Mouse (Mus musculus) cerebellum, postnatal 14 days (tissue): Measurements from ENCODE around the gene Rpusd4.

Experiments used
- DNase-seq, 2 experiments: peaks; one replicate each; pipeline ENCODE4 v3.0.0; 2021; ENCODE audit warnings: mixed read lengths in 2 of 2

Gene Rpusd4

DNA sequence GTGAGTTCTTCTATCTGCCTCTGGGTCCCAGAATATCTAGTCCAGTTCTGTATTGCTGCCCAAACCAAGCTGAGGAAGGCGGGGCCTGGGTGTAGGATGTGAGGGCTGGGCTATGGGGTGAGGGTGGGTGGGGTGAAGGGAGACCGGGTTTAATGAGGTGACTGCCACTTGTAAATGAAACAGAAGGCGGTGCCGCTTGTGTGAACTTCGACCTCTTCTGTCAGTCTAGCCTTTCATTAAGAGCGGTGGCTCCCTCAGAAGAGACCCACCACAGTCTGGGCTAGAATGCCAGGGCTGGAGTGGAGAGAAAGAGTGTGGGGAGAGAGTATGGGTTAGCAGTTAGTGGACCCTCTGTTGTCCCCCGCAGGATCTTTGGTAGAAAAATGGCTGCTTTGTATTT lies 22.3 kb downstream of the Rpusd4 start:
- DNase-seq: no peak

DNA sequence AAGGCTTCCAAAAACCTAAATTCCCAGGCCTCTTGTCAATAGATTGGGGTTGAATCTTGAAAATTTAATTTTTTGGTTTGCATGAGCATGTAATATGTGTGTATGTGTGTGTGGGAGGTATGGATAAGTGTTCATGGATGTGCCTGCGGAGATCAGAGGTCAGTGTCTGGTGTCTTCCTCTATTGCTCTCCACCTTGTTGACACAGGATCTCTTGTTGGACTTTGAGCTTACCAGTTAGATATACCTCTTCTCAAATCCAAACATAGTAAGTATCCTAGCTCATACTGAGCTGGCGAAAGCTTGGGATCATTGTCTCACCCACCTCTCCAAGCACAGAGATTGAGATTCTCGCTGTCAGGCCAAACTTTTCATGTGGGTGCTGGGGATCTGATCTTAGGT lies 22.8 kb downstream of the Rpusd4 start:
- no peak for DNase-seq

DNA sequence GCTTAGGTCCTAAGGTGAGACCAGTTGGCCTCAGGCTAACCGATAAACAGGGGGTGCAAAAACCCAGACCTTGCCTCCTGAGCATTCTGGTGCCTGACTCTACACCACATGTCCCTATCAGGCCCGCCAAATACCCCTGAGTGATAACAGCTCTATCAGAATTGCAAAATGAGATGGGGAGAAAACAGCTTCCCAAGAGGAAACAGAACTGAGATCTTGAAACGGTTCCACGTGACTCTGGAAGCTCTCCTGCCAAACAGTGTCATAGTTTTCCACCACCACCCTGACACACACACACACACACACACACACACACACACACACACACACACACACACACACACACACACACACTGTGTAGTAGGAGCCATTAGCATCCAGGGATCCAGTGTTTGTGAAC lies 23.3 kb downstream of the Rpusd4 start:
- no peak for DNase-seq

DNA sequence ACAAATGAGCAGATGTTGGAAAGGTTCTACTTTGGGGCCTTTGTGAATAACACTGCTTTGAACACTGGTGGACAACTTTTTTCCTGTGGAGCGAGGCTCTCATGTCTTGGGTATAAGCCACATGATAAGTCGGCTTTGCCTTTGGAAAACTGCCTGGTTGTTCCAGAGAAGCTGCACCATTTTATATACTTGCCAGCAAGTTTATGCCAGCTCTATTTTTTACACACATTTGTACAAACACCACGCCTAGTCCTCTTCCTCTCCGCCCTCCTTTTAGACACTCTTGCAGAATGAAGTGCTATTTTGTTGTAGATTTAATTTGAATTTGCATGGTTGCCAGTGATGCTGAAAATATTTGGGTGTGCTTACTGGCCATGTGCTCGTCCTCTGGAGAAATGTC lies 25.8 kb downstream of the Rpusd4 start:
- DNase-seq: no peak

DNA sequence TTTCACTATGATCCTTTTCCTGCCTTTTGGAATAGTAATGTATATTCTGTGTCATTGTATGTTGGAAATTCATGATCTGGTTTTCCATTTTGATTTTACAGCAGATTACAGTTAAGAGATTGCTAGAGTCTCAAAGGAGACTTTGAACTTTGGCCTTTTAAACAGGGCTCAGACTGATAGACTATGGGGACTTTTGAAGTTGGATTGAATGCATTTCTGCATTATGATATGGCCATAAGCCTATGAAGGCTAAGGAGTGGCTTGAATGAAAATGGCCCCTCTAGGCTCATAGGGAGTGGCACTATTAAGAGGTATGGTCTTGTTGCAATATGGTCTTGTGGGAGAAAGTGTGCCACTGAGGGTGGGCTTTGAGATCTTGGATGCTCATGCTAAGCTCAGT lies 30.1 kb downstream of the Rpusd4 start:
- DNase-seq: no peak

DNA sequence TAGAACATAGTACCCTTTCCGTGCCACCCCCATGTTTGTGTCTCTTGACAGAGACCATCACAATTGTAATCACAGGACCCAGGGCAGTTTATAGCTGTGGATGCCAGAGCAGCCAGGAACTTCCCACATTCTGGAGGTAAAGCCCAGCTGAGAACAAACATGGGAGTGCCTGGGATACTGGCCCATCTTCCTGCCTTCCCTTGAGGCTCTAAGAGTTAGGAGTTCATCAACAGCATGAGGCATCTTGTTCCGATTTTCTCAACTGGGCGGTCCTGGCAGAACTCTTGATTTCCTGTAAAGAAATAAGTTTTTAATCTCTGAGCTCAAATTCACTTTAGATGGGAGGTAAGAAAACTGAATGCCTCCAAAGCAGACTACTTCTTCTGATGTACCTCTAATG lies 34.5 kb downstream of the Rpusd4 start:
- no peak for DNase-seq

DNA sequence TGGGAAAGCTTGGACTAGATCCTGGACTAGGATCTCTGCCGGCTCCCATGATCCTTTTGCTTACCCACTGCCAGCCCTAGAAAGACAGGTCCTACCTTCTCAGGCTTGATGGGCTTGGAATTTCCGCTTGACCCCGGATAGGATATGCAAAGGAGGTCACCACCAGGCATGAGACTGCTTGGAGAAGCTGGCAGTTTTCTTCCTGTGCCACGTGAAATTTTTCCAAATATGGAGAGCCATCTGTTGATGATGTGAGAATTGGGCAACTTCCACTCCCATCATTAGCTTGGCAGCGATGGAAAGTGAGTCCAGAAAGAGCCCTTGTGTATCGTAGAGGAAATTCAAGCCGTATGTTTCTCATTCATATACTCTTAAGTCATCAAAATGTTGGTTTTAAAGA lies 39.8 kb downstream of the Rpusd4 start:
- peak; percentile 53 to 73 for DNase-seq

DNA sequence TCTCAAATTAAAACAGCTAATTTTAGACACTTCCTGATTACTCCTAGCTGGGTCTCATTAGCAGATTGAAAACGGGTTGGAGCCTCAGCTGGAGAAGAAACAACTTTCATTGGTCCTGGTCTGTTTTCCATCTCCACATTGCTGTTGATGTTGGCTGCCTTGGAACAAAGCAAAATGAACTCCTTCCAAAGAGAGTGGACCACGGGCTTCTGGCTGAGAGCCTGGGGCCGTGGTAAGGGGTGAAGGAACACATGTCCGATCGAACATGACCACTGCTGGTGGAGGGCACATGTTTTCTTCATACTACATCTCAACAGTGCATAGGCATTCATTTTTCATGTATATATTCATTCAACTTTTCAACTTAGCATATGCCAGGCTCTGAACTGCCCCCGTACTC lies 42.7 kb downstream of the Rpusd4 start:
- DNase-seq: no peak

DNA sequence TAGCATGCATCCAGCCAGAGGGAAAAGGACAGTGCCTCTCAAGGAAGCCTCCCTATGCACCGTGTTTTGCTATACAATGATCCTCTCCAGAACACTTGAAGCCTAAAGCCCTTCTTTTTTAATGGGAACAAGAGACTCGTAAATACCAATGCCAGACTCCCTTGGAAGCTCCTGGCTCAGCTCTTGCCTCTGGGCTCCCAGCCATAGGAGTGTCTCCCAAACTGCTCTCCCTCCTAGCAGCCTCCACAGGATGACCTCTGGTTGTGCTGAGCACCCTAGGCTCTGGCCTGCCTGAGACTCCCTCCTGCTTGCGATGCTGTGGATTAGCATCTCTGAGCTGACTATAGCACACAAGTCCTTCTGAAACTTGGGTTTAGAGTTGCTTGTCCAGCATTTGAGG lies 44.9 kb downstream of the Rpusd4 start:
- DNase-seq: peak; percentile 58 to 76

DNA sequence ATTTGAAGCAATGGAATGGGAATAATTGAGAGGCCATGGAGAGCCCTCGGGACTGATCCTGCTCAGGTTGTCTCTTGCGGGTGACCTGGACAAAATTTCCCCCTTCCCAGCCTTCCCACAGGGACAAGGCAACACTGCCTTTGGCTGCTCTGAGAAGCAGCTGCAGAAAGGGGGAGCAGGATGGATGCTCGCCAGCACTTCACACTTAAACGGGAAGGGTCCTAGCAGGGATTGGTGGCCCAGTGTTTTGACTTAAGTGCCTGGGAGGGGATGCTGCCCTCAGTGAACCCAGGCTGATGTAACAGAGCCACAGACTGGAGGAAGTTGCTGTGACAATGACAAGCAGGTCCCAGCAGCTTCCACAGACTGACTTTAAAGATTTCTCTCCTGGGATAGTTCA lies 45.9 kb downstream of the Rpusd4 start:
- no peak for DNase-seq

DNA sequence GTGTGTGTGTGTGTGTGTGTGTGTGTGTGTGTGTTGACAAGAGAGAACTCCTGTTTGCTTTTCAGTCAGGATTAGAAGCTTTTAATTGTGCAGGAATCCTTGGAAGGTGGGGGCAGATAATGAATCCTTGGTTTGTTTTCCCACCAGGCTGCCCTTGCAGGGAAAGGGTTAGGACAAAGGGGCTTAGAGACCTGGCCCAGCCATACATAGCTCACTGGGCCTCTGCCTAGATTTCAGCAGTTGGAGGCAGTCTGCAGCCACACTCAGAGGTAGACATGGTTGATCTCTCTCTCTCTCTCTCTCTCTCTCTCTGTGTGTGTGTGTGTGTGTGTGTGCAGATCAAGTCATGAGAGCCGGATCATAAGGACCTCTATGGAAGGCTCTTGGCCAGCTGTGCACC lies 46.6 kb downstream of the Rpusd4 start:
- no peak for DNase-seq

DNA sequence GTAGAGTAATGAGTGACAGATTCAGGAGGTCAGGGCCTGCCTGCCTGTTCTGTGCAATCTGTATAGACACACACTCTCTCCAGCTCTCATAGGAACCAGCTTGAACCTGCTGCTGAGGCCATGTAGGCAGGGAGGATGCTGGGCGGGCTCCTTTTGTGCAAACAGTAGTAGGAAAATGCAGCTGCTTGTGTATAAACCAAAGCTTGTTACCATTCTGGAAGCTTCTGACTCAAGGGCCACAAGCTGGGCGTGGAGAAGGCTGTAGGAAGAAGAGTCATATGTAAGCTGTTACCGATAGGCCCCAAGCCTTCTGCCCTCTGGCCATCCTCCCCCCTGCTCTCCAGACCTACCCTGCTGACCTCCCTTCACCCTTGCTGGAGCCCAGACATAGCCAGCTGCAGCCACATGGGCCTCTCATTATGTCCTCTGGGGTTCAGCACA lies 49.1 kb downstream of the Rpusd4 start:
- no peak for DNase-seq

DNA sequence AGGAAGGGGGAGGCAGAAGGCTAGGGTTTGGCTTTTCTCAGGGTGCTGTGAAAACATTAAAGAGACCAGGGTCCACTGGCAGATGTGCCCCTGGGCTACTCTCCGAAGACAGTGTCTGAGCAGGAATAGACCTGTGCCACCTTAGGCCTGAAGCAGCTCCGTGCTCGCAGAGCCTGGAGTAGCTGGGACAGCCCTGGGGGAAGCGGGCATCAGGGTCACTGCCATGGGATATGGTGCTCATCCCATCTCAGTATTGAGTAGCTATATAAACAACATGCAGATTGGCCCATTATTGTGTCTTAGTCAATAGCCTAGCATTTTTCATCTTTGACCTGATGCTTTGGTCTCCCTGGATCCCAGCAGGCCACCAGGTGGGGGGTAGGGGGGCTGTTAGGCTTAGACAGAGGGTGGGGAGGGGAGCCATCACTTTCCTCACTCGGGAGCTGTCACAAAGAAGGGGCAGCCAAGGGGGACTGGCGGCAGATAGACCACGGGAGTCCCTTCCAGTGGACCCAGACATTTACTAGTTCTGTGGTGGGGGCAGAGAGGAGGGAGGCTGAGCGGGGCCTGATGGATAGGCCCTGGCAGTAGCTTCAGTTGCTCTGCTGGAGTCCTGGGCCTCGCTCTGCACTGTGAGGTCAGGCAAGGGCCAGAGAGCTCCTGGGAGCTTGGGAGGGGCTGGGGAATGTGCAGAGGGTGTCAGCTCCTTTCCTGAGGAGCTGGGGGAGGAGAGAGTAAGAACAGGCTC lies 49.7 kb downstream of the Rpusd4 start:
- DNase-seq: no peak

DNA sequence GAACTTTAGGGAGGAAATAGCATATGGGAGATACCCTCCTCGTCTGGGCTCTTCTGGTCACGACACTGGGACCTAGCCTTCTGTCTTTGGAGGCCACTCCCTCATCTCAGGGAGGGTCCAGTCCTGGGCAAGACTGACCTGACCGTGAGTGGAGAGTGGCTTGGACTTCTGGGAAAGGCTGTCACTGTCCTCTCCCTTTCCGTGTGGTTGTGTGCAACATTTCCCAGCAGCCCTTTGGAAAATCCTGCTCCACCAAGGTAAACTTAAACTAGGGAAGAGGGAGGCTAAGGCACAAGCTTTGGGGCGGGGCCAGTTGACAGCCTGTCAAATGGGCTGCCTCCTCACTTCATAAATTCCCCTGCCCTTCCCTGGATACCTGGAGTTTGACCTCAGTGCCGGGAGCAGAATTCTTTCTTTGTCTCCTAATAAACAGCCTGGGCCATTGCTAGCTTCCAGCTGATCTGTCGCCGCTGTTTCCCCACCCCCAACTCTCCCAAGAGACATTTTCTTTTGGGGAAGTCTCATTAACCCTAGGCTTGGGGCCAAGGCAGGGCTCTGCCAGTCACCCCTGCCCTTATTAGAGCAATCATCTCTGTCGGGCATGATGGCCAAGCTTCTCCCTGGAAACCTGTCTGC lies 51.0 kb downstream of the Rpusd4 start:
- DNase-seq: no peak

DNA sequence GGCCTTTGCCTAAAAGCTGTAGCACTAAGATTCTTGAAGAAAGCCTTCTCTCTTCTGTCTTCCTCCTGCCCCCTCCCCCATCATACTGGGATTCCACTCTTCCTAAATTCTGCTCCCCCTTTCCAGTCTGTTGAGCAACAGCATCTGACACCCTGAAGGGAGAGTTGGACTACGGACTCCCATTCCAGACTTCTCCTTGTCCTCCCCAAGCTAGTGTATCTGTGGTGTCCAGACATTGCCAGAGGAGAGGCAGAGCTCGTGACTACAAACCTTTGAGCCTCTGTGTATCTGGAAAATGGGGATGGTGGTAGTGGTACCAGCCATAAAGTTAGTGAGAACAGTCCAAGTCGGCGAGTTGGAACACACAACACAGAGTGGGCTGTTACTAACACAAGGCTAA lies 52.6 kb downstream of the Rpusd4 start:
- DNase-seq: no peak

DNA sequence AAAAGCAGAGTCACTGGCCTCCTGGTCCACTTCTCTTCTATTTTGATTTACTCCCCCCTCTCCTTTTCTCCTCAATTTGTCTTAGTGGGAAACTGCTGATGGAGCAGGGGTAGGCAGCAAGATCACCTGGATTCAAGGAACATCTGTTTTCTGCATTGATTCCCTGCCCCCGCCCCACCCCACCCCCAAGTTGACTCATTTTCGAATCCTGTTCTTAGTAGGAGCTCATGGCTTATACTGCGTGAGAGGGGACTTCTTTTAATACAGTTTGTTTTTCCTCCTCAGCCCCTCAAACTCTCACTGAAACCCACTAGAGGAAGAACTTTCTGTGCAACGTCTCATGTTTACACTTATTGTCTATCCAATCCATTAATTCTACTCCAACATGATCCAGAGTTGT lies 56.3 kb downstream of the Rpusd4 start:
- DNase-seq: no peak

DNA sequence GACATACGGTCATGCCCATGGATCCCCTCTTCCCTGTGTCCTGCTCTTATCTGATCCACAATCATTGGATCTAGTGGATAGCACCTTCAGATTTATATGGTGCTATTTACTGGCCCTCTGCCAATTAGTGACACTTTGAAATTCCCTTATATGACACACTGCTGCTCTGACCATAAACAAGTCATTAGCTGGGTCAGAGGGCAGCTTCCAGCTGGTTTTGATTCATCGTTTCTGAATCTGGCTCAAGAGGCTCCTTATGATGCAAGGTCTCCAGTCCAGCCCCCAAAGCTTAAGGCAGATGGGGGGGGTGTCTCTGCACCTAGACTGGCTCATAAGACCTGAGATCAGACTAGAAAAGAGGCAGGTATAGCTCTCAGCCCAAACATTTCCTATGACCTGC lies 56.9 kb downstream of the Rpusd4 start:
- no peak for DNase-seq

DNA sequence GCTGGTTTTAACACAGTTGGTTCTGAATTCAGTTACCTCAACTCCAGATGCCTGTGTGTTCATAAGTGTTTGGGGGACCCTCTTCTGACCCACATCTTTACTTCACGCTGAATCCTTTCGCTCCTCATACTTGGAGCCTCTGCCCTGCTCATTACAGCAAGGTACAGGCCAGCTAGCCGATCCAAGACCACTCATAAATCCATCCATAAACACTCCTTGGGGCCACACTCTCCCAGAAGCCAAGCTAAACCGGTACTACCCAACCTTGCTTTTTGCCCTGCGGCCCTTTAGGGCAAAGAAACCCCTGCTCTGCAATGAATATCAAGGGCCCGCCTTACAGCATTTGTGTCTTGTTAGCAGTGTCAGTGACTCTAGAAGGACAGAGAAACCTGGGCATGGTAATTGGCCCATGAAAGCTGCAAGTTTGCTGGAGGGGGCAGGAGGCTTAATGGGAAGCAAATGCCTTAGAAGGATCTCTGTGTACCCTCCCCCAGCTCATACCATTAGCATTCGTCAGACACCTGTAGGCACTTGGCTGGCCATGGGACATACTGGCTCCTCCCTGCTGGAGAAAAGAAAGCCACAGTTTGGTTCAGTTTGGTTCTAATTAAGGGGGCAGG lies 59.1 kb downstream of the Rpusd4 start:
- no peak for DNase-seq
